Mouse (Mus musculus) small intestine, adult 2 months (tissue): ENCODE data around the gene Rab11a. TPM values are rescaled to one million over a fixed set of nuclear protein-coding genes. Genes with fewer than 3 reads are reported as not detected.
"Not testable (repeated sequence)": the region's sequence is repeated elsewhere in the genome, so short reads cannot be mapped to it uniquely, and the experiment has no call there.

Experiments used
- H3K27ac ChIP-seq: fragments of 200-500 bp; 2 replicates; pipeline ENCODE4 v1.5.1; 2012; ENCODE audit warnings: low read depth, low read length, control low read depth, inconsistent platforms; ENCODE audit not compliant: insufficient read depth
- H3K27me3 ChIP-seq: fragments of 200-500 bp; 2 replicates; pipeline ENCODE4 v1.6.1; 2012; ENCODE audit warnings: mild to moderate bottlenecking, moderate library complexity, low read length, inconsistent platforms; ENCODE audit not compliant: control insufficient read depth, insufficient read depth
- H3K36me3 ChIP-seq: fragments of 200-500 bp; 2 replicates; pipeline ENCODE4 v1.6.1; 2012; ENCODE audit warnings: mild to moderate bottlenecking, low read length, control low read depth, inconsistent platforms; ENCODE audit not compliant: control insufficient read depth, insufficient read depth
- H3K4me1 ChIP-seq: fragments of 200-500 bp; 2 replicates; pipeline ENCODE4 v1.6.1; 2012; ENCODE audit warnings: low read length, inconsistent platforms, mixed read lengths; ENCODE audit not compliant: control insufficient read depth, insufficient read depth, insufficient read length
- H3K4me3 ChIP-seq: fragments of 200-500 bp; 2 replicates; pipeline ENCODE4 v1.5.1; 2012; ENCODE audit warnings: low read depth, mild to moderate bottlenecking, control low read depth, inconsistent platforms, low read length, moderate library complexity
- CTCF ChIP-seq: fragments of 200-500 bp; IDR thresholded peaks from 2 replicates; pipeline ENCODE4 v1.5.1; 2012; ENCODE audit warnings: low read depth, mild to moderate bottlenecking, control low read depth, inconsistent platforms, low read length, moderate library complexity, mixed read lengths; ENCODE audit not compliant: insufficient replicate concordance, insufficient read length; ENCODE audit errors: extremely low read depth
- POLR2A ChIP-seq: fragments of 200-500 bp; IDR thresholded peaks from 2 replicates; pipeline ENCODE4 v1.6.1; 2012; ENCODE audit warnings: low read depth, mild to moderate bottlenecking, control low read depth, inconsistent platforms, low read length, moderate library complexity
- WGBS: fragments of 180-500 bp; shearing (Covaris S2); methylation state at CpG from one replicate; pipeline ENCODE4 v1.1.7; 2018; 5-methylcytosine and 5-hydroxymethylcytosine counted together
- polyA plus RNA-seq: library from polyadenylated mRNA; depleted of rRNA; stranded (reverse); fragments of >200 nt; gene quantifications from 2 replicates; pipeline ENCODE4 v1.2.3, GENCODE M21; 2012

Rab11a gene
- polyA plus RNA-seq, 1 experiment, result 74.3 TPM

DNA sequence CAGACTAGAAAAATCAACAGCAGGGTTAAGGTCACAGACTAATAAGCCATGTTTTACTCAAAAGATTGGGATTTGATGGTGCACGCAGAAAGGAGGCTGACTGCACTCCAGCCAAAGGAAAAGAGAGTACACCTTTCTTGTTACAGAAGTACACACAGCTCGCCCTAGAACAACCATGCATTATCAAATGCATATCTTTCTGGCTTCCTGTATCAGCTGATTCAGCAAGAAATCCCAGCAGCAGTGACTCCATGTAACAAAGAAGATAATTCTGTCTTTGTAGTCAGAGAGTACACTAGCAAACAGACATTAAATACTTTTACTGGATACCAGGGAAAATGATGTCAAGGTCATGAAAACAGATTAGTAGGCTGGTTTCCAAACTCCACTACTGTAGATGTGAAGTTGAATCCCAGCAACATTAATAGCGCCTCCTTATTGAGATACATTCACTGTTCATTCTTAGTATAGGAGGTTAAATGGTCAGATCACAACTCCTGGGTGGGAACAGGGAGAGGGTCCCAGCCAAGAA lies 6.5 kb downstream of the Rab11a start:
- 78% methylated on average over 3 of the region's 3 CpGs for WGBS
- TF ChIP-seq POLR2A, result no peak
- TF ChIP-seq CTCF, result no peak
- H3K27me3 ChIP-seq, result no peaks in the 10 kb centered on the region
- no peaks in the 10 kb centered on the region; the same call in 1 of the 2 replicates for H3K4me1 ChIP-seq
- H3K36me3 ChIP-seq, result peaks cover 13% of the 10 kb centered on the region
- H3K27ac ChIP-seq, result no peak overlapping the region
- H3K4me3 ChIP-seq, result no peak overlapping the region

DNA sequence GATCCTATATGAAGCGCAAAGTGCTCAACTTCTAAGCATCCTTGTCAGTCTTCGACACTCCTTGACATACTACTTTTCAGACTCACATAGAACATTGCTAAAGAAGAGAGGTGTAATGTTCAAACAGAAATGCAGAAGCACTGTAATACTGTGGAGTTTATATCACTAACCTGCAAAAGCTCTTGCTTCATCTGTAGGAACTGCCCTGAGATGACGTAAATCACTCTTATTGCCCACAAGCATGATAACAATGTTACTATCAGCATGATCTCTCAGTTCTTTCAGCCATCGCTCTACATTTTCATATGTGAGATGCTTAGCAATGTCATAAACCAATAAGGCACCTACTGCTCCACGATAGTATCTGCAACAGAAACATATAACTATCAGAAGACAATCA lies 11.1 kb downstream of the Rab11a start:
- no peaks in the 10 kb centered on the region for H3K27me3 ChIP-seq
- no peak for TF ChIP-seq POLR2A
- TF ChIP-seq CTCF, result no peak
- H3K4me1 ChIP-seq, result no peaks in the 10 kb centered on the region; the same call in 1 of the 2 replicates
- 86% methylated on average over 5 of the region's 5 CpGs for WGBS
- no peak overlapping the region for H3K27ac ChIP-seq
- peaks cover 36% of the 10 kb centered on the region for H3K36me3 ChIP-seq
- no peak overlapping the region for H3K4me3 ChIP-seq

DNA sequence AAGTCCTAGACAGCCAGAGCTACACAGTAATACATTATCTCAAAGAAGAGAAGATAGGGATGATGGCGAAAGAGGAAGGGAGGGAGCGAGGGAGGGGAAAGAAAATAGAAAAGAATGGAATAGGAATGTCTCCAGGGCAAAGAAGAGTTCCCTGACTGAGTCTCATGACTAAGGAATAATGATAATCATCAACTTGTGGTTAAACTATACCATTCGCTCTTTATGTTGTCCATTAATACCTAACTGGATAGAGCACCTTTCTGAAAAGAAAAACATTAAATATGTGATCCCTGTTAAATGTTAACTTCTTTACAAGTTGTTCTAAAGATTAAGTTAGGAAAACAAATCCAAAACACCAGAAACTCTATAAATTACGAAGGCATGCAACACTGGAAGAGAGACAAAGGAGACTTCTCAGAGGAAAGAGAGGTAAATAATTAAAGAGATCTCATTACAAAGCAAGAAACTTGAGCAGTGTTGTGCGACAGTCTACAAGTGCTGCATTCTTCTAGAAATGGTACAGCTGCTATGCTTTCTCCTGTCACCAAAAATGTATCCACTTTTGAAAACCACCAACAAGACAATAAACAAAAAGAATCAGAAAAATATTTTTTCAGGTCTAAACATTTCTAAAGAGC lies 17.9 kb downstream of the Rab11a start:
- H3K27ac ChIP-seq, result no peak overlapping the region
- H3K4me1 ChIP-seq, result peaks cover 1% of the 10 kb centered on the region; the same call in 1 of the 2 replicates
- no peak for TF ChIP-seq CTCF
- no peak for TF ChIP-seq POLR2A
- WGBS, result 79% methylated on average over 5 of the region's 5 CpGs
- no peaks in the 10 kb centered on the region for H3K27me3 ChIP-seq
- H3K4me3 ChIP-seq, result no peak overlapping the region
- peaks cover 36% of the 10 kb centered on the region for H3K36me3 ChIP-seq

DNA sequence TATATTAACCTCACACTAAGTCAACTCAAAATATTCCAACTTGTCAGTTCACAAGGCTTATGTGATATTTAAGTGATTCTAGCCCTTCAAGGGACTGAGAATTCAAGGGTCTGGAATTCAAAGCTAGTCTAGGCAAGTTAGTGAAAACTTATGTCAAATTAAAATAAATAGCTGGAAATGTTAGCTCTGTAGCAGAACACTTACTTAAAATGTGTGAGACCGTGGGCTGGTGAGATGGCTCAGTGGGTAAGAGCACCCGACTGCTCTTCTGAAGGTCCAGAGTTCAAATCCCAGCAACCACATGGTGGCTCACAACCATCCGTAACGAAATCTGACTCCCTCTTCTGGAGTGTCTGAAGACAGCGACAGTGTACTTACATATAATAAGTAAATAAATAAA lies 27.3 kb downstream of the Rab11a start:
- H3K27ac ChIP-seq, H3K27me3 ChIP-seq, H3K4me3 ChIP-seq, H3K4me1 ChIP-seq: not testable (repeated sequence)
- peaks cover 16% of the 10 kb centered on the region for H3K36me3 ChIP-seq
- WGBS, result 92% methylated on average over 5 of the region's 5 CpGs

DNA sequence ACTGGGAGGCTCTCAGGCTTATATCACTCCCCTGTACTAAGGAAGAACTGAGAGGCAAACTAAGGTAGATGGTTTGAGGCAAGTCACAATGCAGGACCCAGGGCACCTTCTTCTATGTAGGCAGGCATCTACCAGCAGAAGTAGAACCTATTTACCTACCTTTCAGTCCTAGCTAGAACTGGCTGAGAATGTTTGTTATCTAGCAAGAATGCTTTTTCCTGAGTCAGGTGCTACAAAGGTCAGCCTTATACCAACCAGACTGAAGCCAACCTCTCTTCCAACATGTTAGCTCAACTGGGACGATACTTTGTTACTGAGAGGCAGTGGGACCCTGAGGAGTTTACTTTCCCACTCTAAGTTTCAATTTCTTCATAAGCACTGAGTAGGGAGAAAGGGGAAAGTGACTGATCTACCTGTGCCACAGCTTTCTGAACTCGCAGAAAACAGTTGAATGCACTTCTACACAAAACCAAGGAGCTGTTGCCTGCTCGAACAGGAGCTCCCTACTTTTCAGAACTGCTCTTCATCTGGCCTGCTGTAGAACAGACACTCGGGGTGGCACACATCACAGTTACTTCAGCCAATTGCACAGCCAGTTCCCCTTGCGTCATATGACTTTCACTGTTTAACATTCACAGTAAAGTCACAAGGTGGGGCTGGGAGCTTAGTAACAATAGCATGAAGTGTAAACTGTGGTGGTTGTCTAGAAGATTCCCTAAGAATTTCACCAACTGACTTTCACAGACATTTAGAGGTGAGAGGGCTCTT lies 33.3 kb downstream of the Rab11a start:
- no peaks in the 10 kb centered on the region for H3K27me3 ChIP-seq
- no peak overlapping the region for H3K4me3 ChIP-seq
- WGBS, result 78% methylated on average over 5 of the region's 5 CpGs
- H3K4me1 ChIP-seq, result peaks cover 36% of the 10 kb centered on the region; the same call in 1 of the 2 replicates
- peak overlapping the region; percentile 31; the same call in 1 of the 2 replicates for H3K27ac ChIP-seq
- TF ChIP-seq CTCF (no peak), POLR2A (no peak)
- peaks cover 16% of the 10 kb centered on the region for H3K36me3 ChIP-seq

DNA sequence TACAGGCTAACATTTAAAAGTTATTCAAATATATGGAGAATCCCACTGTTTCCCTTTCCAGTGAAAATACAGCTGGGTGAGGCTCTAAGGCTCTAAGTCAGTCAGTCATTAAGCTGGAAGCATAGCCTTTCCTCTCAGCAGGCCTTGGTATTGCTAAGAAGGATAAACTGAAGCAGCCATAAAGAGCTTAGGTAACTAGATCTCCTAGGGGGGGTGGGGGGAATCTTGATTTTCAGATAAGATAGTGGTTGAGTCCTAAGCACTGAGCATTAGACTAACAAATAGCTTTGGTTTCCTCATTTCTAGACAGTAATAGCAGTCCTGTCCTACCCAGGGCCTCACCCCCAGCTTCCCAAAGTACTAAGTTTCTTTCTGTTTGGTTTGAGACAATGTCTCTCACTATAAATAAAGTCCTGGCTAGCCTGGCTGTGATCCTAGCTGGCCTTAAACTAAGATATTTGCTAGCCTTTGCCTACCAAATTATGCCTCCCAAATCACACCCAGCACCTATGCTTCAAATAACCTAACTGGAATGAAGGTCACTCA lies 34.1 kb downstream of the Rab11a start:
- no peak for TF ChIP-seq POLR2A
- TF ChIP-seq CTCF, result no peak
- peaks cover 36% of the 10 kb centered on the region; the same call in 1 of the 2 replicates for H3K4me1 ChIP-seq
- H3K27me3 ChIP-seq, result no peaks in the 10 kb centered on the region
- H3K36me3 ChIP-seq, result peaks cover 17% of the 10 kb centered on the region
- H3K27ac ChIP-seq, result peak overlapping the region; percentile 55
- H3K4me3 ChIP-seq, result no peak overlapping the region

DNA sequence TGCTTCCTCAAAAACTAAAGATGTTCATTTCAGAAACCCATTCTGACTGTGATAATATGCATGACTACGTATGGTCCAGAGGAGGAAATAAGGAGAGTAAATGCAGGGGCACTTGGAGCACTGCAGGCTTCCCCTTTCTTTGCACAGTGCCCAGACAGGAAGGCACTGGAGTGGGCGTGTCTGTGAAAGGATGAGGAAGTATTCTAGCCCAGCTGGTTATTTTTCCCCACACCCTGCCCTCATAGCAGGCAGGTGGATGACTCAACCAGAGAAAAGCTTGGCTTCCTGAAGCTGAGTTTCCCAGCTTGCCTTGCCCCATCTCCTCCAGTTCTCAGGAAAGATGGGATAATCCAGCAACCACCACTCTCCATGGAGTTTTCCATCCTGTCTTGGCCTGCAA lies 34.6 kb downstream of the Rab11a start:
- 25% methylated on average over 2 of the region's 2 CpGs for WGBS
- Histone ChIP-seq H3K27ac (peak overlapping the region; percentile 55), H3K4me1 (peaks cover 36% of the 10 kb centered on the region; the same call in 1 of the 2 replicates), H3K27me3 (no peaks in the 10 kb centered on the region), H3K36me3 (peaks cover 15% of the 10 kb centered on the region), H3K4me3 (no peak overlapping the region)
- TF ChIP-seq POLR2A, result no peak
- TF ChIP-seq CTCF, result no peak
